Mouse (Mus musculus) megakaryocyte, adult 5-6 weeks (primary cell): ENCODE results near the gene 4930469K13Rik. TPM values are rescaled to one million over a fixed set of nuclear protein-coding genes. Genes with fewer than 3 reads are reported as not detected.

Experiments
- ATAC-seq: 2 replicates; pipeline ENCODE4 v1.8.0; 2016; ENCODE audit warnings: mild to moderate bottlenecking, inconsistent platforms; ENCODE audit not compliant: poor library complexity, severe bottlenecking
- total RNA-seq, 2 experiments: library from RNA; stranded (forward) in 1 of 2; stranded (reverse) in 1 of 2; fragments of 153-499, 151-499 nt in 1 of 2; fragments of 221-1000, 200-1000 nt in 1 of 2; gene quantifications; 2 replicates each; pipeline versions ENCODE4 v1.2.3 to v1.2.4; 2015 to 2017

The 4930469K13Rik gene
- total RNA-seq, 2 experiments from 2014 or later = 0.42 TPM; not detected in 1

- ATAC-seq = no peak
These were observed 100.1 kb downstream of the 4930469K13Rik start for GRCm38 (mm10) chr11:33998244-33998643.

- no peak for ATAC-seq
These were observed 104.9 kb downstream of the 4930469K13Rik start for GRCm38 (mm10) chr11:33993496-33993895.

- ATAC-seq = no peak
These were observed 105.4 kb downstream of the 4930469K13Rik start, which contains the start of gene Kcnip1 for GRCm38 (mm10) chr11:33992938-33993337. Kcnip1 (minus strand) TSS chr11:33993152.

GRCm38 (mm10) chr11:33990002-33990401 lies 108.4 kb downstream of the 4930469K13Rik start:
- no peak for ATAC-seq

- ATAC-seq = no peak
These were observed 111.8 kb downstream of the 4930469K13Rik start for GRCm38 (mm10) chr11:33986525-33986924.

GRCm38 (mm10) chr11:33980146-33980545 lies 118.2 kb downstream of the 4930469K13Rik start:
- ATAC-seq = no peak

GRCm38 (mm10) chr11:33975121-33975520 lies 123.2 kb downstream of the 4930469K13Rik start:
- ATAC-seq = no peak

- no peak for ATAC-seq
These were observed 123.9 kb downstream of the 4930469K13Rik start for GRCm38 (mm10) chr11:33974341-33975040.

- ATAC-seq = no peak
These were observed 126.2 kb downstream of the 4930469K13Rik start for GRCm38 (mm10) chr11:33972114-33972513.

- ATAC-seq = no peak
These were observed 129.2 kb downstream of the 4930469K13Rik start for GRCm38 (mm10) chr11:33969199-33969598.

- ATAC-seq = peak; percentile 82
These were observed 130.6 kb downstream of the 4930469K13Rik start for GRCm38 (mm10) chr11:33967708-33968107.

GRCm38 (mm10) chr11:33965380-33965779 lies 133.0 kb downstream of the 4930469K13Rik start:
- ATAC-seq = peak; percentile 79

- no peak for ATAC-seq
These were observed 135.5 kb downstream of the 4930469K13Rik start, which contains the start of gene Kcnmb1 for GRCm38 (mm10) chr11:33962688-33963407. Kcnmb1 (plus strand) TSS chr11:33963013.

- no peak for ATAC-seq
These were observed 136.2 kb downstream of the 4930469K13Rik start for GRCm38 (mm10) chr11:33962178-33962577.

GRCm38 (mm10) chr11:33958713-33959112 lies 139.6 kb downstream of the 4930469K13Rik start:
- ATAC-seq = no peak

GRCm38 (mm10) chr11:33957595-33957994 lies 140.8 kb downstream of the 4930469K13Rik start:
- no peak for ATAC-seq

GRCm38 (mm10) chr11:33956623-33957022 lies 141.7 kb downstream of the 4930469K13Rik start:
- no peak for ATAC-seq

- no peak for ATAC-seq
These were observed 142.4 kb downstream of the 4930469K13Rik start for GRCm38 (mm10) chr11:33955982-33956381.

GRCm38 (mm10) chr11:33951684-33952625 lies 146.4 kb downstream of the 4930469K13Rik start:
- no peak for ATAC-seq

- ATAC-seq = no peak
These were observed 147.2 kb downstream of the 4930469K13Rik start for GRCm38 (mm10) chr11:33951155-33951554.

- ATAC-seq = no peak
These were observed 151.9 kb downstream of the 4930469K13Rik start for GRCm38 (mm10) chr11:33946501-33946900.
